Mouse (Mus musculus): ENCODE measurements around the gene Defb5. TPM values are rescaled to one million over a fixed set of nuclear protein-coding genes. Genes with fewer than 3 reads are reported as not detected.
"Not testable (repeated sequence)": the region's sequence is repeated elsewhere in the genome, so short reads cannot be mapped to it uniquely, and the experiment has no call there.

The Defb5 gene
- not detected in 2 replicates for polyA plus RNA-seq (2015; fragmentation: Nextera tagmentation; extraction: Ambion mirVana)

DNA sequence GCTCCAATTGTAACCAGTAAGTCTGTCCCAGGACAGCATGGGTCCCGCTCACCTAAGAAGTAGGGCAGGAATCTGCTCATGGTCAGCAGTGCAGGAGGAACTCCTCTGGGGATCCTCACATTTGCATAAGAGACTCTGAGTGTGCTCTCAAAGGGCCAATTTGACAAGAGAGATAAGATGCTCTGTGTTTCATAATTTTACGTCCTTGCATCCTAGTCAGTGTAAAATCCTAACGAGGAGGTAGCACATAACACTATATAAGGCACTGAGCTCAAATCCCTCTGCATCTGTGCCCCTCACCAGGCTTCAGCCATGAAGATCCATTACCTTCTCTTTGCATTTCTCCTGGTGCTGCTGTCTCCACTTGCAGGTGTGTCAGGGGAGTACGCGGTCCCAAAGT, at the start of gene Defb5:
Defb5 (plus strand) TSS at position 301 of the 400 bp plus-strand sequence.
- Histone ChIP-seq H3K27ac (replicated peaks) (no peak within 1 kb of the TSS), H3K9ac (replicated peaks) (no peak within 1 kb of the TSS), H3K9me3 (replicated peaks) (no peaks in the 10 kb centered on the region), H3K27me3 (replicated peaks) (no peaks in the 10 kb centered on the region), H3K4me3 (replicated peaks) (no peak within 1 kb of the TSS), H3K4me1 (no peaks in the 10 kb centered on the region), H3K36me3 (no peaks in the 10 kb centered on the region), H3K4me2 (no peak within 1 kb of the TSS)
- WGBS, result 95% methylated on average over 5 of the region's 5 CpGs
- ATAC-seq (ENCODE audit: low FRiP score), result no peak

DNA sequence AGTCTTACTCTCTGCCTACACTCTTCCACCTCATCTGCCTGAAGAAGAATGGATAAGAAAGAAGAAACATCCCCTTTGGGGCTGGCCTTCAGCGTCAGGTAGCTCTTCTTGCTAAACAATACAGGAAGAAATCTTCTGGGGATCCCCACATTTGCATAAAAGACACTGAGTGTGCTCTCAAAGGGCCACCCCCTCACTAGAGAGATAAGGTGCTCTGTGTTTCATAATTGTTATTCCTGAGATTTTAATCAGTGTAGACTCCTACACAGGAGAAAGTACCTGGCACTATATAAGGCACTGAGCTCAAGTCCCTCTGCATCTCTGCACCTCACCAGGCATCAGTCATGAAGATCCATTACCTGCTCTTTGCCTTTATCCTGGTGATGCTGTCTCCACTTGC, 22.2 kb upstream of the Defb5 start, which contains the start of gene Defb6:
Defb6 (plus strand) TSS at position 318 of the 400 bp plus-strand sequence.
- Histone ChIP-seq H3K27ac (replicated peaks) (no peak within 1 kb of the TSS), H3K9ac (replicated peaks) (no peak within 1 kb of the TSS), H3K4me3 (replicated peaks) (no peak within 1 kb of the TSS), H3K9me3 (replicated peaks) (no peaks in the 10 kb centered on the region), H3K36me3 (no peaks in the 10 kb centered on the region), H3K27me3 (replicated peaks) (no peaks in the 10 kb centered on the region), H3K4me2 (no peak within 1 kb of the TSS), H3K4me1 (no peaks in the 10 kb centered on the region)
- ATAC-seq (ENCODE audit: low FRiP score), result no peak
- 50% methylated on average over 1 of the region's 1 CpGs for WGBS

DNA sequence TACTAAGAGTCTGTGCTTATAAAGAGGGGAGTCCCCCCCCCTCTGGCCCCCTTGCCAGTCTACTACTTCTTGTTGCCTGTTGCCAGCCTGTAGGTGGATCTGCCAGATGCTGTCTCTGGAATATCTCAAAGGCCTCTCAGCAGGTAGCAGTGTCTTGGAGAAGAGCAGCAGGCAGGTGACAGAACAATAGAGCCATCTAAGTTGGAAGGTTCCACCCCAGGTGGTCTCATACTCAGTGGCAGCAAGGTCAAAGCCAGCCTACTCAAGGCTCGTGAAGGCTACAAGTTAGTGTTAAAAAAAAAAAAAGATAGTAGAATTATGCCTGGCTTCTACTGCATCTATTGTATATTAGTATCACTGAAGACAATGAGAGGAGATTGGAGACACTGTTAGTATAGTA, 9.3 kb upstream of the Defb5 start:
- ATAC-seq (ENCODE audit: low FRiP score), result no peak
- no peak overlapping the region for H3K4me3 ChIP-seq (replicated peaks)
- no peak overlapping the region for H3K9ac ChIP-seq (replicated peaks)
- WGBS, result 56% methylated on average over 1 of the region's 1 CpGs
- H3K36me3 ChIP-seq, result no peaks in the 10 kb centered on the region
- no peak overlapping the region for H3K4me2 ChIP-seq
- no peaks in the 10 kb centered on the region for H3K27me3 ChIP-seq (replicated peaks)
- H3K4me1 ChIP-seq, result no peaks in the 10 kb centered on the region
- no peaks in the 10 kb centered on the region for H3K9me3 ChIP-seq (replicated peaks)
- H3K27ac ChIP-seq (replicated peaks), result no peak overlapping the region

DNA sequence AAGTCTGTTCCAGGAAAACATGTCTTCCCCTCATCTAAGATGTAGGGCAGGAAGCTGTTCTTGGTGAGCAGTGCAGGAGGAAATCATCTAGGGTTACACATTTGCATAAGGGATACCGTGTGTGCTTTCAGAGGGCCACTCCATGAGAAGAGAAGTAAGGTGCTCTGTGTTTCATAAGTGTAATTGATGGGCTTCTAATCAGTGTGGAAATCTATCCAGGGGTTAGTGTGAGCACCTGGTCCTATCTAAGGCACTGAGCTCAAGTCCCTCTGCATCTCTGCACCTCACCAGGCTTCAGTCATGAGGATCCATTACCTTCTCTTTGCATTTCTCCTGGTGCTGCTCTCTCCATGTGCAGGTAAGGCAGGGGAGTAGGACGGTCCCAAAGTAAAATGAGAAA, 7.8 kb upstream of the Defb5 start, which contains the start of gene Defb46:
Defb46 (plus strand) TSS at position 301 of the 400 bp plus-strand sequence.
- Histone ChIP-seq H3K4me2 (no peak within 1 kb of the TSS), H3K36me3 (no peaks in the 10 kb centered on the region), H3K27me3 (replicated peaks) (no peaks in the 10 kb centered on the region), H3K9ac (replicated peaks) (no peak within 1 kb of the TSS), H3K4me1 (no peaks in the 10 kb centered on the region), H3K4me3 (replicated peaks) (no peak within 1 kb of the TSS), H3K9me3 (replicated peaks) (no peaks in the 10 kb centered on the region), H3K27ac (replicated peaks) (no peak within 1 kb of the TSS)
- ATAC-seq (ENCODE audit: low FRiP score), result no peak
- WGBS, result 95% methylated on average over 2 of the region's 2 CpGs

DNA sequence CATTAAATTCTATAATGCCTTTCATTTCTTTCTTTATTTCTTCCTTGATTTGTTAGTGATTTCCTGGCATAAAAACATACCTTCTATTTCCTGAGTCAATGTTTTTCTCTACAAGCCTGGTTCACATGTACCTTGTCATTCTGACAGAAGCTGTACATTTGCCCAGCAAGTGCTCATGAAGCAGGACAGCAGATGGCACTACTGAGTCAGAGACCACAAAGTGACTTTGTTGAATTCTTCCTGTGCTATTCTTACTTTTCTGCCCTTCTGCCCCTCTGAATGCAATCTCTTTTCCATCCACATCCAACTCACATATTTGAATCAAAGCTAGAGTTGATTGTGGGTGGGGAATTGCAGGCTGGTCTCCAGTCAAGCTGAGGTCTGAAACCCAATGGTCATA, 10.8 kb downstream of the Defb5 start:
- Histone ChIP-seq H3K9ac (replicated peaks) (no peak overlapping the region), H3K4me3 (replicated peaks) (no peak overlapping the region), H3K9me3 (replicated peaks) (0 out of 2 replicates have a peak, but pooled peaks cover 3% of the 10 kb centered on the region), H3K4me1 (no peaks in the 10 kb centered on the region), H3K27ac (replicated peaks) (no peak overlapping the region), H3K36me3 (no peaks in the 10 kb centered on the region), H3K27me3 (replicated peaks) (no peaks in the 10 kb centered on the region), H3K4me2 (no peak overlapping the region)
- ATAC-seq (ENCODE audit: low FRiP score), result no peak

DNA sequence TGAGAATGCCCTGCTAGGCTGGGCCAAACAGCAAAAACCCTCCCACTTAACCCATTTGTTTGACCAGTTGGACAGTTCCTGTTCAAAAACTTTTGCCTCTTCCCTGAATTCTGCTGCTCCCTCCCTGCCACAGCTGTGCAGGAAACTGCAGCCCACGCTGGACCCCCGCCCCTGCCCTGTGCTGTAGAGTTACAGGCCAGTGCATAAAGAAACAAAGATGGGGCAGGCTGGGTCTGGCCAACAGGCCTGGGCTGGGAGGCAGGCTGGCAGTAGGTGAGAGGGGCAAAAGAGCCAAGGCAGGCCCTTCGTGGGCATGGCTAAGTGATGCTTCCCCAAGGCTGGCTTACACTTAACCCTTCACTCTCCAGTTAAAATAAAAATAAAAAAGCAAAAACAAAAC, 12.3 kb downstream of the Defb5 start:
- ATAC-seq (ENCODE audit: low FRiP score), result no peak
- H3K4me2 ChIP-seq, result no peak overlapping the region
- H3K4me1 ChIP-seq, result no peaks in the 10 kb centered on the region
- H3K36me3 ChIP-seq, result no peaks in the 10 kb centered on the region
- H3K9me3 ChIP-seq (replicated peaks), result 0 out of 2 replicates have a peak, but pooled peaks cover 3% of the 10 kb centered on the region
- H3K27ac ChIP-seq (replicated peaks), result no peak overlapping the region
- H3K27me3 ChIP-seq (replicated peaks), result no peaks in the 10 kb centered on the region
- no peak overlapping the region for H3K9ac ChIP-seq (replicated peaks)
- H3K4me3 ChIP-seq (replicated peaks), result no peak overlapping the region
- WGBS, result 59% methylated on average over 3 of the region's 3 CpGs

DNA sequence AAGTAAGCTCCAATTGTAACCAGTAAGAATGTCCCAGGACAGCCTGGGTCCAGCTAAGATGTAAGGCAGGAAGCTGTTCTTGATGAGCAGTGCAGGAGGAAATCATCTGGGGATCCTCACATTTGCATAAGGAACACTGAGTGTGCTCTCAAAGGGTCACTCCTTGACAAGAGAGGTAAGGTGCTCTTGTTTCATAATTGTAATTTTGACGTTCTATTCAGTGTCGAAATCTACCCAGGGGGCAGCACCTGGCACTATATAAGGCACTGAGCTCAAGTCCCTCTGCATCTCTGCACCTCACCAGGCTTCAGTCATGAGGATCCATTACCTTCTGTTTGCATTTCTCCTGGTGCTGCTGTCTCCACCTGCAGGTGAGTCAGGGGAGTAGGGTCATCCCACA, 45.7 kb downstream of the Defb5 start, which contains the start of gene Defb3:
Defb3 (plus strand) TSS at position 301 of the 400 bp plus-strand sequence.
- ATAC-seq (ENCODE audit: low FRiP score); H3K4me2 ChIP-seq; H3K9me3 ChIP-seq (replicated peaks); H3K27ac ChIP-seq (replicated peaks); H3K4me3 ChIP-seq (replicated peaks); H3K9ac ChIP-seq (replicated peaks); H3K27me3 ChIP-seq (replicated peaks); H3K4me1 ChIP-seq; H3K36me3 ChIP-seq: not testable (repeated sequence)
- 67% methylated on average over 1 of the region's 2 CpGs for WGBS

DNA sequence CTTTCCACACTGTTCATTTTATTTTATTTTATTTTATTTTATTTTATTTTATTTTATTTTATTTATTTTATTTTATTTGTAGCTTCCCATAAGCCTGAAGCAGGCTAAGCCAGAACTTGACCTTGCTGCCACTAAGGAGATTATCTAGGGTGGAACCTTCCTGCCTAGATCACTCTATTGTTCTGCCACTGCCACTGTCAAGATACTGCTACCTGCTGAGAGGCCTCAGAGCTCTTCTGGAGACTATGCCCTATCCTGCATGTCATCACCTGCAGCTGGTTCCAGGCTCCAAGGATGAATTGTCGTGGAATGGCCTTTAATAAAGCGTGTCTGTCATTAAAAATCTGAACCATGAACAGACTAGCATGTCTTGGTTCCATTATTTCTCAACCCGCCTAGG, 51.0 kb downstream of the Defb5 start:
- not testable (repeated sequence) for ATAC-seq (ENCODE audit: low FRiP score)

More for the DNA sequence above, 51.0 kb downstream of the Defb5 start:
- not testable (repeated sequence) for H3K27ac ChIP-seq (replicated peaks); H3K4me1 ChIP-seq; H3K27me3 ChIP-seq (replicated peaks); H3K4me3 ChIP-seq (replicated peaks); H3K4me2 ChIP-seq; H3K36me3 ChIP-seq; H3K9ac ChIP-seq (replicated peaks); H3K9me3 ChIP-seq (replicated peaks)
- WGBS, result 66% methylated on average over 3 of the region's 3 CpGs

Other genes starting within 250 kb of the Defb5 start
- not detected in 2 replicates for gene Defb38, start 221.0 kb upstream of the Defb5 start, polyA plus RNA-seq (2015; fragmentation: Nextera tagmentation; extraction: Ambion mirVana)
- gene Defb39, start 182.8 kb upstream of the Defb5 start, polyA plus RNA-seq (2015; fragmentation: Nextera tagmentation; extraction: Ambion mirVana), result not detected in 2 replicates
- gene Defb12, start 132.7 kb upstream of the Defb5 start, polyA plus RNA-seq (2015; fragmentation: Nextera tagmentation; extraction: Ambion mirVana), result not detected in 2 replicates
- gene Defb34, start 123.8 kb upstream of the Defb5 start, polyA plus RNA-seq (2015; fragmentation: Nextera tagmentation; extraction: Ambion mirVana), result not detected in 2 replicates
- not detected in 2 replicates for gene Gm45826, start 106.8 kb upstream of the Defb5 start, polyA plus RNA-seq (2015; fragmentation: Nextera tagmentation; extraction: Ambion mirVana)
- not detected in 2 replicates for gene Defb14, start 53.2 kb upstream of the Defb5 start, polyA plus RNA-seq (2015; fragmentation: Nextera tagmentation; extraction: Ambion mirVana)
- not detected in 2 replicates for gene Defb4, start 48.9 kb upstream of the Defb5 start, polyA plus RNA-seq (2015; fragmentation: Nextera tagmentation; extraction: Ambion mirVana)
- not detected in 2 replicates for gene Defb6, start 22.1 kb upstream of the Defb5 start, polyA plus RNA-seq (2015; fragmentation: Nextera tagmentation; extraction: Ambion mirVana)
- not detected in 2 replicates for gene Defb46, start 7.7 kb upstream of the Defb5 start, polyA plus RNA-seq (2015; fragmentation: Nextera tagmentation; extraction: Ambion mirVana)
- not detected in 2 replicates for gene Defb3, start 45.8 kb downstream of the Defb5 start, polyA plus RNA-seq (2015; fragmentation: Nextera tagmentation; extraction: Ambion mirVana)
- not detected in 2 replicates for gene Defb8, start 200.0 kb downstream of the Defb5 start, polyA plus RNA-seq (2015; fragmentation: Nextera tagmentation; extraction: Ambion mirVana)
- gene Defb7, start 247.5 kb downstream of the Defb5 start, polyA plus RNA-seq (2015; fragmentation: Nextera tagmentation; extraction: Ambion mirVana), result not detected in 2 replicates

Measured in neural tube, embryonic 15.5 days (tissue).